Mouse (Mus musculus) lung, embryonic 14.5 days (tissue): ENCODE data around the gene Gm44965. TPM values are rescaled to one million over a fixed set of nuclear protein-coding genes. Genes with fewer than 3 reads are reported as not detected.
A peak's percentile ranks its signal among the peaks of the same experiment; 100 is the strongest.

Experiments
- ATAC-seq: fragments of 200-750 bp; cut with Nextera tagmentation; 2 replicates; pipeline ENCODE4 v1.8.0; 2017; ENCODE audit warnings: mild to moderate bottlenecking, moderate TSS enrichment, moderate library complexity; ENCODE audit not compliant: insufficient read depth
- DNase-seq: peaks from one replicate; pipeline ENCODE4 v3.0.0-alpha.2; 2015
- H3K27ac ChIP-seq: fragments of 300-500 bp; sonication (generic); 2 replicates; pipeline ENCODE4 v1.5.1; 2014; ENCODE audit warnings: low read depth, mild to moderate bottlenecking, moderate library complexity
- H3K27me3 ChIP-seq: fragments of 300-500 bp; sonication (generic); 2 replicates; pipeline ENCODE4 v1.6.1; 2014; ENCODE audit warnings: low read length, control low read depth; ENCODE audit not compliant: insufficient read depth
- H3K36me3 ChIP-seq: fragments of 300-500 bp; sonication (generic); 2 replicates; pipeline ENCODE4 v1.6.1; 2014; ENCODE audit warnings: control low read depth; ENCODE audit not compliant: insufficient read depth
- H3K4me1 ChIP-seq: fragments of 300-500 bp; sonication (generic); 2 replicates; pipeline ENCODE4 v1.6.1; 2014; ENCODE audit warnings: antibody characterized with exemption, control low read depth; ENCODE audit not compliant: insufficient read depth
- H3K4me2 ChIP-seq: fragments of 300-500 bp; sonication (generic); 2 replicates; pipeline ENCODE4 v1.6.1; 2014; ENCODE audit warnings: mild to moderate bottlenecking
- H3K4me3 ChIP-seq: fragments of 300-500 bp; sonication (generic); 2 replicates; pipeline ENCODE4 v1.5.1; 2014; ENCODE audit warnings: low read depth, low read length
- H3K9ac ChIP-seq: fragments of 300-500 bp; sonication (generic); 2 replicates; pipeline ENCODE4 v1.6.1; 2014
- H3K9me3 ChIP-seq: fragments of 300-500 bp; sonication (generic); 2 replicates; pipeline ENCODE4 v1.6.1; 2016; ENCODE audit warnings: low read depth, low read length, control low read depth
- CTCF ChIP-seq: IDR thresholded peaks from 2 replicates; pipeline ENCODE4 v1.5.1; 2016; ENCODE audit warnings: antibody characterized with exemption, low read depth
- WGBS: fragments of 180-500 bp; shearing (Covaris S2); extraction: QIAGEN DNeasy Blood & Tissue Kit; methylation state at CpG from one replicate; pipeline ENCODE4 v1.1.7; 2014; 5-methylcytosine and 5-hydroxymethylcytosine counted together
- polyA plus RNA-seq: library from polyadenylated mRNA; unstranded; fragments of >200 nt; fragmentation: Nextera tagmentation; extraction: Ambion mirVana; gene quantifications from 2 replicates; pipeline ENCODE4 v1.2.1, GENCODE M21; 2014

The Gm44965 gene
- polyA plus RNA-seq, 1 experiment from 2014 or later = not detected

DNA sequence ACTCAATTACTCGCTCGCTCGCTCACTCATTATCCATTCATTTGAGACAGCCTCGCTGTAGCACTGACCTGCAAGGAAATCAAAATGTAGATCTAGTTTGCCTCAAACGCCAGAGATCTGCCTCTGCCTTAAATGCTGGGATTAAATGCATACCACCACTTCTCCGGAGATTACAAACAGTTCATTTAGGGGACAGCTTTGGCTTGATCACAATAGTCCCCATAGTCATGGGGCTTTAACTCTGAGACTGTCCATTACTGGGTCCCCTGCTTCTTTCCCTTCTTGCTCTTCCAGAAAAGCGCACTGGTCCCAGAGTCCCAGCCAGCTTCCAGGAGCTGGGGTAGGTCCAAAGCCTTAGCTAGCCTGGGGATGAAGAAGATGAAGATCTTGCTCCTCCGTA is 32.7 kb downstream of the Gm44965 start, which contains the start of gene AI854703:
AI854703 (plus strand) TSS at position 301 of the 400 bp plus-strand sequence.
- TF ChIP-seq CTCF = no peak
- WGBS = 32% methylated on average over 8 of the region's 8 CpGs
- no peak for DNase-seq
- Histone ChIP-seq H3K4me2 (peak within 1 kb of the TSS; percentile 86), H3K9me3 (no peaks in the 10 kb centered on the region), H3K27me3 (peaks cover 37% of the 10 kb centered on the region), H3K9ac (peak within 1 kb of the TSS; percentile 49), H3K27ac (no peak within 1 kb of the TSS), H3K36me3 (no peaks in the 10 kb centered on the region), H3K4me3 (peak within 1 kb of the TSS; percentile 48), H3K4me1 (0 out of 2 replicates have a peak, but pooled peaks cover 3% of the 10 kb centered on the region)
- no peak for ATAC-seq

DNA sequence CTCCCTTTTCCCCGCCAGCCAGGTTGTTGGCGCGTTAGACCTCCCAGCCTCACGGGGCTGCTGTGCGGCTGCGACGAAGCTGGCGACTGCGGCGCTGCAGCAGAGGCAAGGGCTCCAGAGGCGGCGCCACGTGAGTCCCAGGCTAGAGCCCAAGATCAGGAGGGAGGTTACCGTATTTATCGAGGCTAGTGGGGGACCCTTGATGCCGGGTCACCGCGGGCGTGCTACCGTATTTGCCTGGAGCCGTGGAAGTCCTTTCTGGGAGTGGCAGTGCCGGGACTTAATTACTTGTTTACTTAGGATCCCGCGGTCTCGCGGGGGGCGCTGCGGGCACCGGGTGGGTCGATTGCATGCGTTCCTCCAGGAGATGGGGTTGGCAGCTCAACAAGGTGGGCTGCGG is 33.2 kb downstream of the Gm44965 start:
- ATAC-seq (peak; percentile 52; the same call in 1 of the 2 replicates), DNase-seq (peak; percentile 67)
- Histone ChIP-seq H3K4me3 (peak overlapping the region; percentile 48), H3K9me3 (no peaks in the 10 kb centered on the region), H3K4me2 (peak overlapping the region; percentile 86), H3K4me1 (0 out of 2 replicates have a peak, but pooled peaks cover 3% of the 10 kb centered on the region), H3K27me3 (peaks cover 37% of the 10 kb centered on the region), H3K9ac (peak overlapping the region; percentile 49), H3K36me3 (no peaks in the 10 kb centered on the region), H3K27ac (no peak overlapping the region)
- peak; percentile 28 for TF ChIP-seq CTCF
- under 1% methylated on average over 32 of the region's 32 CpGs for WGBS

DNA sequence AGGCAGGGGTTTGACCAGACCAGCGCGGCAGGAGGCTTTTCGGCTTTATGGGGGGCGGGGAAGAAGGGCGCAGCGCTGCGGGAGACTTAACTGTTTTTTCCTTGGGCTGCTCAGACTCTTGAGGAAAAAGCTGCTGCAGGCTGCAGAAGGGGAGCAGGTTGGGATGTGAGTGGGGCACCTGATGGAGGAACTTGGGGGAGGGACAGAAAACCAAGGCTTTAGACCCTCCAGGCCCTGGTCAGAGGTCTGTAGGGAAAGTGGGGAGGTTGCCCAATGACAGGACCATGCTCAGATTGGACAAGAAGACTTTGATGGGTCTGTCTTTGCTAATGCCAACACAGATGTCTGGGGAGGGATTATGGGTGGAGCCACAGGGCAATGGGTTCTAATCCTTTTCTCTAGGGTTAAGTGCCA is 33.8 kb downstream of the Gm44965 start:
- peak overlapping the region; percentile 49 for H3K9ac ChIP-seq
- no peaks in the 10 kb centered on the region for H3K9me3 ChIP-seq
- peaks cover 37% of the 10 kb centered on the region for H3K27me3 ChIP-seq
- H3K36me3 ChIP-seq = no peaks in the 10 kb centered on the region
- DNase-seq (no peak), ATAC-seq (no peak)
- 0 out of 2 replicates have a peak, but pooled peaks cover 3% of the 10 kb centered on the region for H3K4me1 ChIP-seq
- H3K4me3 ChIP-seq = peak overlapping the region; percentile 48
- no peak for TF ChIP-seq CTCF
- H3K4me2 ChIP-seq = peak overlapping the region; percentile 86
- H3K27ac ChIP-seq = no peak overlapping the region
- WGBS = 6% methylated on average over 7 of the region's 7 CpGs

DNA sequence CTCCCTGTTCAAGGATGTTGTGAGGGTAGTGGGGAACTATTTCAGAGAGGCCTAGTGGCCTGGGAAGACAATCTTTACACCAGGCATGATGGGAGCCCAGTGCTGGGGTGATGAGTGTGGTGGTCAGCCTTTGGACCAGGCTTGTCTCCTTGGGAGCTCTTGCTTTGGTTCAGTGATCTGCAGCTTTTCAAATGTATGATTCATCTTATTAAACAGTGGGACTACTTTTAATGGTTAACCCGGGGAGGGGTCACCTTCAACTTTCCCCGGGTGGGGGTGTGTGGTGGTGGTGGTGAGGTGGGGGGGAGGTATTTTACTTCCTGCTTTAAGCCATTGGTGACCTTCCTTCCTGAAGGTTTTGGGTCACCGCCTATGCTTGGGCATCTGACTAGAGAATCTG is 34.6 kb downstream of the Gm44965 start:
- Histone ChIP-seq H3K36me3 (no peaks in the 10 kb centered on the region), H3K4me1 (0 out of 2 replicates have a peak, but pooled peaks cover 3% of the 10 kb centered on the region), H3K27ac (no peak overlapping the region), H3K27me3 (peaks cover 37% of the 10 kb centered on the region), H3K4me2 (no peak overlapping the region), H3K9ac (no peak overlapping the region), H3K9me3 (no peaks in the 10 kb centered on the region), H3K4me3 (no peak overlapping the region)
- ATAC-seq = no peak
- 74% methylated on average over 3 of the region's 3 CpGs for WGBS
- TF ChIP-seq CTCF = no peak
- no peak for DNase-seq

DNA sequence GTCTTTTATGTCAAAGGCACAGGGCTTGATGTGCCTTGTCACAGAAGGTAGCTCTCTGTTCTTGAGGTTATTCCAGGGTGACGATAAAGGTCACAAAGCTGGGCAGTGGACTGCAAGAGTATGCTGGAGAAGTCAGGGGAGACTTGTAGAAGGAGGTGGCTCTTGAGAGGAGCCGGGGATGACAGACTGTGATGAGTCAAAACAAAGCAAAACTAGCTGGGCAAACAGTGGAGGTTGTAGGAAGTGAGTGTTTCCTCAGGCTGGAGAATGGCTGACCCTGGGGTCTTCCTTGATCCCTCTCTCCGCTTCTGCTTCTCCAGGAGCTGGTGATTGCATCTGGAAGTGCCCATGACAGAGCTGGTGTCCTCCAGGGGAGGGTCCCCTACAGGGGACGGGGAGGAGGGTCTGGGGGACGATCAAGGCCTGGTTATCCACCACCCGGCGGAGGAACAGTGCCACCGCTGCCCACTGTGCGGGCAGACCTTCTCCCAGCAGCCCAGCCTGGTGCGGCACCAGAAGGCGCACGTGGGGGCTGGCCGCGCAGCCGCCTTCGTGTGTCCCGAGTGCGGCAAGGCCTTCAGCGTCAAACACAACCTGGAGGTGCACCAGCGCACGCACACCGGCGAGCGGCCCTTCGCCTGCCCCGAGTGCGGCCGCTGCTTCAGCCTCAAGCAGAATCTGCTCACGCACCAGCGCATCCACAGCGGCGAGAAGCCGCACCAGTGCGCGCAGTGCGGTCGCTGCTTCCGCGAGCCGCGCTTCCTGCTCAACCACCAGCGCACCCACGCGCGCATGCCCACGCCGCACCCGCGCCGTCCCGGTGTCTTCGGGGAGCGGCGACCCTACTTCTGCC is 35.3 kb downstream of the Gm44965 start:
- Histone ChIP-seq H3K4me1 (0 out of 2 replicates have a peak, but pooled peaks cover 3% of the 10 kb centered on the region), H3K9me3 (no peaks in the 10 kb centered on the region), H3K27ac (no peak overlapping the region), H3K4me3 (peak overlapping the region; percentile 38), H3K27me3 (peaks cover 37% of the 10 kb centered on the region), H3K36me3 (no peaks in the 10 kb centered on the region), H3K4me2 (peak overlapping the region; percentile 71), H3K9ac (peak overlapping the region; percentile 14; the same call in 1 of the 2 replicates)
- ATAC-seq (0 out of 2 replicates have a peak, but pooled peaks have one; percentile 37), DNase-seq (peak; percentile 40)
- 5% methylated on average over 51 of the region's 54 CpGs for WGBS
- no peak for TF ChIP-seq CTCF

DNA sequence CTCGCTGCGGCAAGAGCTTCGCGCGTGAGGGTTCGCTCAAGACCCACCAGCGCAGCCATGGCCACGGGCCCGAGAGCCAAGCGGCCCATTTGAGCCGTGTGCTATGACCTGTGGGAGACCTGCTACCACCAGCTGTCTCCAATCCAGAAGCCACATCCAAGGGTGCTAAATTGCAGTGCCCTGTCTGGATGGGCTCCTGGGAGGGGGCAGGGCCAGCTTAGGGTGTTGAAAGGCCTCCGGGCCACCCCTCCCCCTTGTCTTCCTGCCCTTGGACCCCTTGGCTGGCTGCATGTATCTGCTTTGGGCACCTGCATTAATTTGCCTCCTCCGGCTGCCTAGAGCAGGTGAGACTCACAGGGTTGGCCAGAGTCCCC is 35.9 kb downstream of the Gm44965 start:
- Histone ChIP-seq H3K27me3 (peaks cover 37% of the 10 kb centered on the region), H3K9ac (peak overlapping the region; percentile 14; the same call in 1 of the 2 replicates), H3K4me1 (0 out of 2 replicates have a peak, but pooled peaks cover 3% of the 10 kb centered on the region), H3K9me3 (no peaks in the 10 kb centered on the region), H3K27ac (no peak overlapping the region), H3K4me2 (peak overlapping the region; percentile 71), H3K36me3 (no peaks in the 10 kb centered on the region), H3K4me3 (peak overlapping the region; percentile 38)
- no peak for TF ChIP-seq CTCF
- ATAC-seq = no peak
- 9% methylated on average over 13 of the region's 13 CpGs for WGBS
- no peak for DNase-seq

DNA sequence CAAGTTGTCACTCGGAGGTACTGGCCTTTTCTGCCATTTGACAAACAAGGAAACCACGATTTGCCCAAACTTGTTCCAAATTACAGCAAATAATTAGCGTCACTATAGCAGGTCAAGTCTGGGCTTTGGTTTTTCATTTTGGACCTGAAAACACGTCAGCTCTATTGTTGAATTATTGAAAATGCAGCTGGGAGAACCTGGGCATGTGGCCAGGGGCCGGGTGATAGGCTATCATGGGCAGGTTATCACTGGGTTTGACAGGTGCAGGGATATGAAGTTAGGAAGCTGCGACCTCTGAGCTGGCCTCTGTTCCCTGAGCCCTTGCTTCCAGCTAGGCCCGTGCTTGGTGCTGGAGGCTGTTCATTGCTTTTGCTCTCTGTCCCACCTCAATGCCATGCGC is 37.1 kb downstream of the Gm44965 start:
- H3K4me1 ChIP-seq = 0 out of 2 replicates have a peak, but pooled peaks cover 3% of the 10 kb centered on the region
- DNase-seq = no peak
- TF ChIP-seq CTCF = no peak
- no peak overlapping the region for H3K27ac ChIP-seq
- no peak overlapping the region for H3K4me3 ChIP-seq
- no peak overlapping the region for H3K4me2 ChIP-seq
- WGBS = 84% methylated on average over 8 of the region's 8 CpGs
- peaks cover 37% of the 10 kb centered on the region for H3K27me3 ChIP-seq
- H3K9ac ChIP-seq = no peak overlapping the region
- ATAC-seq = no peak
- no peaks in the 10 kb centered on the region for H3K9me3 ChIP-seq
- H3K36me3 ChIP-seq = no peaks in the 10 kb centered on the region
